Mouse (Mus musculus): ENCODE results near the gene Erg. TPM values are rescaled to one million over a fixed set of nuclear protein-coding genes. Genes with fewer than 3 reads are reported as not detected.

Gene Erg
- polyA plus RNA-seq (2012; rRNA removed), result 2.5 and 3.1 TPM in 2 replicates

DNA sequence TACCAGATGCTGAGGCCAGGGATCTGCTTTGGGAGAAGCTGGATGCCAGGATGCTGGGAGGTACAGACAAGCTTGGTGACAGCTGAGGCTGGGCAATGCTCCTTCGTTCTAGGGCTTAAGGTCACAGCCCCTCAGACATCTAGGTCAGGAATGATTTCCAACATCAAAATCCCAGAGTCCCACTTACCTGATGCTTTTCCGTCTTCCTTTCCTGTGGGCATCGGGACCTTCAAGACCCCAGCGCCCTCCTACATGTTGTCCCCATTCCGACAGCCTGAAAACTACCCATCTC lies at the start of gene Erg:
Erg (minus strand) TSS at position 283 of the 292 bp plus-strand sequence.

Other genes with a start within 250 kb of the Erg start
- 6.3 and 7.7 TPM in 2 replicates for gene Ets2, start 115.5 kb upstream of the Erg start, polyA plus RNA-seq (2012; rRNA removed)